Mouse (Mus musculus): ENCODE results near the gene Gm45713. TPM values are rescaled to one million over a fixed set of nuclear protein-coding genes. Genes with fewer than 3 reads are reported as not detected.

Gene Gm45713
- polyA plus RNA-seq, 1 experiment = 0.95 TPM

DNA sequence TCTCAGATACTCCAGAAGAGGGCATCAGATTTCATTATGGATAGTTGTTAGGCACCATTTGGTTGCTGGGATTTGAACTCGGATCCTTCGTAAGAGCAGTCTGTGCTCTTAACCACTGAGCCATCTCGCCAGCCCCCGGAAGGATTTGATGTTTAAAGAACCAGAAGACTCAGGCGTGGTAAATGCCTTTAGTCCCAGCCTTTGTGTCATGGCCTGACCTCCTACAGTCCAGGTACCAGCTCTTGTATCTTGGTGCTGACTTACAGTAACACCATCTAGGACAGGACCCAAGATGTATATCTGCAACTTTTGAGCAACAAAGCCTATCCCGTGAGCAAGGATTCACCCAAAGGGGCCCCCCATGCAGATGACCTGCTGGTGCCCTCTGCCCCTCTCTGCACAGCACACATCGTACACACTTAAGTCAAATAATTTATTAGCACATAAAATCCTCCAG, 10.9 kb downstream of the Gm45713 start:
- TF ChIP-seq MYOD1 (IDR thresholded peaks at IDR 0.05; ENCODE audit: control insufficient read depth, insufficient read length, low read depth) = no peak
- TF ChIP-seq USF1 (IDR thresholded peaks at IDR 0.05; ENCODE audit: low read depth) = no peak
- TF ChIP-seq CEBPB (IDR thresholded peaks at IDR 0.05; ENCODE audit: low read depth) = no peak
- TF ChIP-seq MAX (IDR thresholded peaks at IDR 0.05) = no peak
- TF ChIP-seq CTCF (IDR thresholded peaks at IDR 0.05; ENCODE audit: control insufficient read depth, insufficient read depth, insufficient read length) = no peak
- no peak for TF ChIP-seq FOSL1 (IDR thresholded peaks at IDR 0.05; ENCODE audit: insufficient read depth, low read length, poor library complexity, severe bottlenecking)
- no peak for TF ChIP-seq MYOG (IDR thresholded peaks at IDR 0.05; ENCODE audit: control insufficient read depth, extremely low read depth, insufficient read length)
- Histone ChIP-seq H3K4me3 (ENCODE audit: insufficient read depth, poor library complexity, severe bottlenecking) (no peak overlapping the region), H3K79me2 (ENCODE audit: control insufficient read depth, insufficient read depth) (peaks cover 72% of the 10 kb centered on the region), H3K27me3 (ENCODE audit: control insufficient read depth, insufficient read depth, insufficient read length) (no peaks in the 10 kb centered on the region), H3K79me3 (ENCODE audit: low read depth) (peaks cover 54% of the 10 kb centered on the region), H3K36me3 (ENCODE audit: control insufficient read depth, insufficient read depth) (peaks cover 73% of the 10 kb centered on the region), H3ac (ENCODE audit: control insufficient read depth, insufficient read length, low read depth) (peak overlapping the region; percentile 3)

DNA sequence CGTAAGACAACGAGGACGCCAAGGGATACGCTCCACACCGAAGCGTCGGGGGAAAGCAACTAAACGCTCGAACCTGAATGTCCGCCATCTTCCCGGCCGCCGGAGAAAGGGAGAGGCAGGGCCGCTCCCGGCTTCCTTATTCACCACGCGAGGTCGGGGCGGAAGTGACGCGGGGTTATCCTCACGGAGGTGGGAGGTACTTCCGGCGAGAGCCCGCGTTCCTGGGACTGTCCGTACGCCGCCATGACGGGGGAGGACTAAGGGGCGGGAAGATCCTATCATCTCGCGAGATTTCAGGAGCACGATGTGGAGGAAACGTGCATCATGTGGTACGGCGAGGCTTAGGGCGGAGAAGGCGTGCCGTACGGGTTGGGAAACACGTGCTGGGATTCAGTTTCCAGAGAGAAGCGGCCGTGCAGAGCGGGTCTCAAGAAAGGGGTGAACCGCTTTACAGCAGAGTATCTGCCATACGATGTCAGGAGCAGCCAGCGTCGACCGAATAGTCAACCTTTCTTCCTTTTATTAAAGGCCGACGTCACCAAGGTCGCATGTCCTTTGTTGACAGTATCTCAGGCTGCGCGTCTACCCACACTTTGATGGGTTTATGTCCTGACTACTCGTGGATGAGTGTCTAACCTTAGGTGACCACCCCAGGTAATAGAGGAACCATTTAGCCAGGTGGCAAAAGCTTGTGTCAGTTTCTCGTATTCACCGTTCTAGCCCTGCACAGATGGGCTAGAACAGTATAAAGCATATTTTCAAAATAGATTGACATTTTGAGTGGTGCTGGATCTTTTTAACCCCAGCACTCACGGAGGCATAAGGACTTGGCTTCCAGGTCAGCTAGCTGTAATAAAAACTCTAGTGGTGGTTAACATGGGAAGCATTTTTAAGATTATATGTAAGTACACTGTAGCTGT, 11.5 kb downstream of the Gm45713 start, which contains the start of gene Rps11:
Gene Rps11 (minus strand): TSS at position 216 of the 920 bp plus-strand sequence.
- H3K36me3 ChIP-seq (ENCODE audit: control insufficient read depth, insufficient read depth) = peaks cover 78% of the 10 kb centered on the region
- peak within 1 kb of the TSS; percentile 99 for H3ac ChIP-seq (ENCODE audit: control insufficient read depth, insufficient read length, low read depth)
- no peaks in the 10 kb centered on the region for H3K27me3 ChIP-seq (ENCODE audit: control insufficient read depth, insufficient read depth, insufficient read length)
- TF ChIP-seq FOSL1 (IDR thresholded peaks at IDR 0.05; ENCODE audit: insufficient read depth, low read length, poor library complexity, severe bottlenecking) (no peak), MAX (IDR thresholded peaks at IDR 0.05) (peak; percentile 99), USF1 (IDR thresholded peaks at IDR 0.05; ENCODE audit: low read depth) (peak; percentile 93)
- peak within 1 kb of the TSS; percentile 95 for H3K4me3 ChIP-seq (ENCODE audit: insufficient read depth, poor library complexity, severe bottlenecking)
- peaks cover 54% of the 10 kb centered on the region for H3K79me3 ChIP-seq (ENCODE audit: low read depth)
- peaks cover 72% of the 10 kb centered on the region for H3K79me2 ChIP-seq (ENCODE audit: control insufficient read depth, insufficient read depth)

DNA sequence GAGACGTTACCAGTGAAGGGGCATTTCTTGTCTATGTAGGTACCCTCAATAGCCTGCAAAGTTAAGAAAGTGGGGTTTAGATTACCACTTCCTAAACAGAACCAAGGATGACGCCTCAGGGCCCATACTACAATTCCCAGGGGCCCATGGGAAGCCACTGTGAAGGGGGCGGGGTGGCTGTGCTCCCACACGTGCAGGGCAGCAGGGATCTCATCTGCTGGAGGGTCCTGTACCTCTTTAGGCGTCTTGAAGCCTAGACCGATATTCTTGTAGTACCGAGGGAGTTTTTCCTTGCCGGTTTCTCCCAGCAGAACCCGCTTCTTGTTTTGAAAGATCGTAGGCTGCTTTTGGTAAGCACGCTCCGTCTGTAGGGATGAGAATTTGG, 12.9 kb downstream of the Gm45713 start:
- Histone ChIP-seq H3K79me3 (ENCODE audit: low read depth) (peaks cover 52% of the 10 kb centered on the region), H3ac (ENCODE audit: control insufficient read depth, insufficient read length, low read depth) (peak overlapping the region; percentile 99), H3K27me3 (ENCODE audit: control insufficient read depth, insufficient read depth, insufficient read length) (no peaks in the 10 kb centered on the region), H3K4me3 (ENCODE audit: insufficient read depth, poor library complexity, severe bottlenecking) (peak overlapping the region; percentile 95), H3K79me2 (ENCODE audit: control insufficient read depth, insufficient read depth) (peaks cover 68% of the 10 kb centered on the region), H3K36me3 (ENCODE audit: control insufficient read depth, insufficient read depth) (peaks cover 87% of the 10 kb centered on the region)
- TF ChIP-seq USF1 (IDR thresholded peaks at IDR 0.05; ENCODE audit: low read depth) = no peak
- TF ChIP-seq MAX (IDR thresholded peaks at IDR 0.05) = peak; percentile 65
- TF ChIP-seq CTCF (IDR thresholded peaks at IDR 0.05; ENCODE audit: control insufficient read depth, insufficient read depth, insufficient read length) = no peak

DNA sequence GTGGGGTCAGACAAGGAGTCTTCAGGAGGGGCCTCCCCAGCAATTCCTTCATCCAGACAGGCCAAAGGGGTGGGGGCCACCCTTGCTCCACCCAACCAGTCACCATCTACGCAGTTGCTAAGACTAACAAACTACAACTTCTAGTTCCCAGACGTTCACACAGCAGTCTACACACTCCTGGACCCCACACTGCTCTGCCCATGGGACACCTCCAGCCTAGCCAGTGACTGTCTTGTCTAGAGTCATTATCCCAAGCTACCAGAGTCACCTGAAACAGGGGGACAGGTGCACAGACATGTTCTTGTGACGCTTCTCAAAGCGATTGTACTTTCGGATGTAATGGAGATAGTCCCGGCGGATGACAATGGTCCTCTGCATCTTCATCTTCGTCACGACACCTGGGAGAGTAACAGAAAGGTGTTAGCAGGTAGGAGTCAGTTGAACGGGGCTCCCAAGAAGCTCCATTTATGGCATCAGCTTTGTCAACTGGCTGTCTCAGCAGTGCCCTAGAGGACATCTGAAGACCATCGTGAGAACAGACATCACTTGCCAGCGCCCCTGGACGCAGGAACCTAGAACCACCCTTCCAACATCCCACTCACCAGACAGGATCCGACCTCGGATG, 13.4 kb downstream of the Gm45713 start:
- Histone ChIP-seq H3ac (ENCODE audit: control insufficient read depth, insufficient read length, low read depth) (peak overlapping the region; percentile 32), H3K36me3 (ENCODE audit: control insufficient read depth, insufficient read depth) (peaks cover 82% of the 10 kb centered on the region), H3K27me3 (ENCODE audit: control insufficient read depth, insufficient read depth, insufficient read length) (no peaks in the 10 kb centered on the region), H3K79me2 (ENCODE audit: control insufficient read depth, insufficient read depth) (peaks cover 63% of the 10 kb centered on the region), H3K4me3 (ENCODE audit: insufficient read depth, poor library complexity, severe bottlenecking) (peak overlapping the region; percentile 95), H3K79me3 (ENCODE audit: low read depth) (peaks cover 47% of the 10 kb centered on the region)
- TF ChIP-seq CTCF (IDR thresholded peaks at IDR 0.05; ENCODE audit: control insufficient read depth, insufficient read depth, insufficient read length) = no peak

DNA sequence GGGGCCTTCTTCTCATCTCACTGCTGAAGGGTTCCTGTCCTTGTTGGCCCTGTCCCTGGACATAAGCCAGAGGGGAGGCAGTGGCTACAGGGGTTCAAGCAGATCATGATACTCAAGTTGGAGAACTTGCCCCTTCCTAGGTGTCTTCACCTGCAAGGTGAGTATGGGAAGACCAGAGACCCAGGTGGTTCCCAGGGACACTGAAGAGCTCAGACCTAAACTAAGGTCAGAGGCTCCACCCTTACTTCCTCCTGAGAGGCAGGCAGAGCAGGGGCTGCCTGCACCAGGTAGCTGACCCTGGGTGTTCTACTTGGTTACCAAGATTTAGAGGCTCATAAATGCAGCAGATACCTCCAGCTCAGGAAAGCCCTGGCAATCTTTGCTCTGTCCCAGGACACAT, 14.1 kb downstream of the Gm45713 start:
- H3K79me2 ChIP-seq (ENCODE audit: control insufficient read depth, insufficient read depth) = peaks cover 56% of the 10 kb centered on the region
- H3K27me3 ChIP-seq (ENCODE audit: control insufficient read depth, insufficient read depth, insufficient read length) = no peaks in the 10 kb centered on the region
- peaks cover 75% of the 10 kb centered on the region for H3K36me3 ChIP-seq (ENCODE audit: control insufficient read depth, insufficient read depth)
- peaks cover 40% of the 10 kb centered on the region for H3K79me3 ChIP-seq (ENCODE audit: low read depth)
- H3K4me3 ChIP-seq (ENCODE audit: insufficient read depth, poor library complexity, severe bottlenecking) = no peak overlapping the region
- TF ChIP-seq MAX (IDR thresholded peaks at IDR 0.05) = no peak
- no peak for TF ChIP-seq CTCF (IDR thresholded peaks at IDR 0.05; ENCODE audit: control insufficient read depth, insufficient read depth, insufficient read length)
- no peak for TF ChIP-seq MYOG (IDR thresholded peaks at IDR 0.05; ENCODE audit: control insufficient read depth, extremely low read depth, insufficient read length)
- no peak for TF ChIP-seq USF1 (IDR thresholded peaks at IDR 0.05; ENCODE audit: low read depth)
- TF ChIP-seq MYOD1 (IDR thresholded peaks at IDR 0.05; ENCODE audit: control insufficient read depth, insufficient read length, low read depth) = no peak
- no peak for TF ChIP-seq FOSL1 (IDR thresholded peaks at IDR 0.05; ENCODE audit: insufficient read depth, low read length, poor library complexity, severe bottlenecking)
- no peak for TF ChIP-seq CEBPB (IDR thresholded peaks at IDR 0.05; ENCODE audit: low read depth)
- peak overlapping the region; percentile 14 for H3ac ChIP-seq (ENCODE audit: control insufficient read depth, insufficient read length, low read depth)

DNA sequence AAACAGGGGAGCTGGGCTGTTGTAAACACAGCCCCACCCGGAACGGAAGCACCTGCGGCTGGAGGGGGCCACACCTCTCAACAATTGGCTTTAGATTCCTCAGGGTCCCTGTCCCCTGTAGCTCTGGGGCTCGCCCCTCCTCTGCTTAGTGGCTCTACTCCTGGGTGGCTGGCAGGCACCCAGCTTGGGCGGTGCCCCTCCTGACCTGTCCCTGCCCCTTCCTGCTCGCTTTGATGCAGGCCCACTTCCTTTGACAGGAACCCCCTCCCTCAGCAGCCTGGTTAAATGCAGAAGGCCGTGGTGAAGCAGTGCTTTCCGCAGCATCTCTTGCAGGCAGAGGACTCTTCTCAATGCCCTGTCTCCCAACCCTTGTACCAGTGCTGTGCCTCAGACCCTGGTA, 14.6 kb downstream of the Gm45713 start:
- Histone ChIP-seq H3ac (ENCODE audit: control insufficient read depth, insufficient read length, low read depth) (peak overlapping the region; percentile 19), H3K36me3 (ENCODE audit: control insufficient read depth, insufficient read depth) (peaks cover 70% of the 10 kb centered on the region), H3K27me3 (ENCODE audit: control insufficient read depth, insufficient read depth, insufficient read length) (no peaks in the 10 kb centered on the region), H3K79me2 (ENCODE audit: control insufficient read depth, insufficient read depth) (peaks cover 50% of the 10 kb centered on the region), H3K4me3 (ENCODE audit: insufficient read depth, poor library complexity, severe bottlenecking) (no peak overlapping the region), H3K79me3 (ENCODE audit: low read depth) (peaks cover 34% of the 10 kb centered on the region)
- TF ChIP-seq USF1 (IDR thresholded peaks at IDR 0.05; ENCODE audit: low read depth) (no peak), FOSL1 (IDR thresholded peaks at IDR 0.05; ENCODE audit: insufficient read depth, low read length, poor library complexity, severe bottlenecking) (no peak), CTCF (IDR thresholded peaks at IDR 0.05; ENCODE audit: control insufficient read depth, insufficient read depth, insufficient read length) (no peak), MYOD1 (IDR thresholded peaks at IDR 0.05; ENCODE audit: control insufficient read depth, insufficient read length, low read depth) (no peak), MAX (IDR thresholded peaks at IDR 0.05) (no peak), MYOG (IDR thresholded peaks at IDR 0.05; ENCODE audit: control insufficient read depth, extremely low read depth, insufficient read length) (no peak), CEBPB (IDR thresholded peaks at IDR 0.05; ENCODE audit: low read depth) (no peak)
